Mouse (Mus musculus) granulocyte monocyte progenitor cell, adult 5-6 weeks (primary cell): ENCODE data around the gene Fam162a. TPM values are rescaled to one million over a fixed set of nuclear protein-coding genes. Genes with fewer than 3 reads are reported as not detected.
"Not testable (repeated sequence)": the region's sequence is repeated elsewhere in the genome, so short reads cannot be mapped to it uniquely, and the experiment has no call there.

Source experiments
- ATAC-seq: replicated peaks from 2 replicates; pipeline ENCODE4 v1.8.0; 2016; ENCODE audit warnings: mild to moderate bottlenecking, moderate TSS enrichment, inconsistent platforms; ENCODE audit not compliant: poor library complexity, severe bottlenecking
- total RNA-seq, 2 experiments: library from RNA; stranded (forward) in 1 of 2; stranded (reverse) in 1 of 2; fragments of 200-712, 200-1000 nt in 1 of 2; fragments of >200 nt in 1 of 2; fragmentation: Nextera tagmentation in 1 of 2; gene quantifications; 2 replicates each; pipeline ENCODE4 v1.2.3; 2014 to 2017

Gene Fam162a
- total RNA-seq, 2 experiments from 2014 or later = 114 to 196 TPM

DNA sequence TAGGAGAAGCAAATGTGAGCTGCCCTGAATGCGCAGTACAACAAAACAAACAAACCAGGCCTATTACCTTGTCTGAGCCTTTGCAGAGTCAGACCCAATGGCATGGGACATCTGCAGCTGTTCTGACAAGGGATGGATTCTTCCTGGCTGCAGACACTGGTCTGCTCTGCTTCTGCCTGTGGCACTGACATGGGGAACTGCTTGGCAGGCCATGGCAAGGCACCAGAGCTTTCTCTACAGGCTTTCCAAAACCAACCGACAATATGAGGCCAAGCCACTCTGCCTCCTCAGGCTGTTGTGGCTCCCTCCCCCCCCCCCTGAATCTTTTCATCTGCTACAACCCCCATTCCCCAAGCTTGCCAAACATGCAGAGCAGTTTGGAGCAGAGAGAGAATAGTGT is 8.1 kb downstream of the Fam162a start:
- ATAC-seq = no peak

DNA sequence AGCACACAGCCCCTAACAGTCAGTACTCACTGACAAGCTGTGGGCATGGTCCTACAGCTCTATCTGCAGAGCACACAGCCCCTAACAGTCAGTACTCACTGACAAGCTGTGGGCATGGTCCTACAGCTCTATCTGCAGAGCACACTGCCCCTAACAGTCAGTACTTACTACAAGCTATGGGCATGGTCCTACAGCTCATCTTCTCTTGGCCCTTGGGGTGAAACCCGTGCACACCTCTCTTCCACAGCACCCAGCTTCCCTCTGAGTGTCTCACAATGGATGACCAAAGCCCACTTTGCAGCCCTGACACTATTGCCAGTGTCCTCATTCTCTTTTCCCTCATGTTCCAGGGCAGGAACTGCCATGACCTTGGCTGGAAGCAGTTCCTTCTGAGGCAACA is 8.9 kb downstream of the Fam162a start:
- ATAC-seq = not testable (repeated sequence)

DNA sequence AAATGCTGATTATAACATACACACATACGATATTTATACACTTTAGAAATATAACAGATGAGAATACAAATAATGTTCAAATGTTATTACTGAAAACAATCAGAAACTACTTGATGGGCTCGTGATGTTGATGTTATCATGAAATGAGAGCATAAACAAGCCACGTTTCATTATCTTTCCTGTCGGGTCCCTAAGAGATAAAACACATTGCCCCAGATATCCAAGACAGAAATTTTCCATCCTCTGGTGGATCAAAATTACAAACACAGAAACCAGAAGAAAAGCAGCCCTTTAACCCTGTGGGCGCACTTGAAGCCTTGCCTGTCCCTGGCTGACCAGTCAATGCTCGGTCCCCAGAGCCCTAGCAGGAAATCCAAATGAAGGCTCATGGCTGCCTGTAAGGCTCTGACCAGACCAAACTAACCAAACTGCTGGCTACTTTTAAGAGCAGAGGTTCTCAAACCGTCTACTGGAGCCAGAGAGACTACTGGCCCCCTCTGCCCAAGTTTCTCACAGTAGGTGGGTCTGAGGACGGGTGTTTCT is 13.4 kb downstream of the Fam162a start:
- no peak for ATAC-seq

DNA sequence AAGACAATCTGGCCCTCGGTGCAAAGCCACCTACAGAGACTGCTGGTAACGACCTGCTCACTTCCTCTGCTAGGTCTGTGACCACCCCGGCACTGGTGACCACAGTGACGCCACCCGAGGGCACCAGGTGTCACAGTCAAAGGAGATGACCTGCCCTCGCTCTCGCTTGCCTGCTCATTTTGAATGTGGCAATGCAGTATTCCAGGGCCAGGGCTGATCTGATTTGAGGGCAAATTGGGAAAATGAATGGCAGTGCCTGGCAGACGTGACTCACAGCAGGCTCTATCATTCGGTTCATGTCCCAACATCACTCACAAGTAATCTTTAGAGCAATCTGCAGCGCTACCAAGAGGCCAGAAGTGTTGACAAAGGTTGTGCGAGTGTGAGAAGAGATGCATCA is 15.0 kb downstream of the Fam162a start:
- ATAC-seq = no peak

DNA sequence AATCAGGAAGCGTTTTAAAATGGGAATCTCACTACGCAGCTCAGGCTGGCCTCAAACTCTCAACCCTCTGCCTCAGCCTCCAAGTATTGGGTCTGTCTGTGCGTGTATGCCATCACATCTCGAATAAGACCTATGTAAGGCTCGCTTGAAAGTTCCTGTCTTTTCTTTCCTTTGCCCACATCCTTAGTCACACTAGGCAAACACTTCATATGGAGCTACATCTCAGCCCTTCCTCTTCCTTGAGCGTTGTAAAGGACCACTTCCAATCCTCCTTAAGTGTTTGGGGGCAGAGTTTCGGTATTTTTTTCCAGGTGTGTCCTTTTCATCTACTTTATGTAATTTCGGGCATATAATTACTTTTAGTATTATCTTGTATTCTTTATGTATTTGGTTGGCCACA is 16.5 kb downstream of the Fam162a start:
- ATAC-seq = no peak

DNA sequence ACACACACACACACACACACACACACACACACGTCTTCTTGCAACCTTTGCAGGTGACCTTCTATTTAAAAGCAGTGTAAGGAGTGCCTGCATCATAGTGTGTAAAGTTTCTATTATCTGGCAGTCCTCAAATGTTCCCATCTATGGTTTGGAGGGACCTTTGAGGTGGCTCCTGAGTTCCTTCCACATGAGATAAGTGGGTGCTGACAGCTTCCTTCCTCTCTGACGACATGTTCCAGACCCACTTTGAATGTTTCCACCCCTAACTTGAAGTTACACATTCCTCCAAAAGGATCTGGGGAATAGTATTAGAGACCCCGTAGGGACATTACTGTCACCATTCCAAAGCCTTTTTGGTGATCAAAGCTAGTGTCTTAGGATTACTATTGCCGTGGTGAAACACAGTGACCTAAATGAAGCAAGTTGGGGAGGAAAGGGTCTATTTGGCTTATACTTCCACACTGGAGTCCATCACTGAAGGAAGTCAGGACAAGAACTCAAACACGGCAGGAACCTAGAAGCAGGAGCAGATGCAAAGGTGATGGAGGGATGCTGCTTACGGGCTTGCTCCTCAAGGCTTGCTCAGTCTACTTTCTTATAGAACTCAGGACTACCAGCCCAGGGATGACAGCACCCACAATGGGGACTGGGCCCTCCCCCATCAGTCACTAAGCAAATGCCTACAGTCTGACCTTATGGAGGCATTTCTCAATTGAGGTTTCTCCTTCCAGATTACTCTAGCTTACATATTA is 17.7 kb downstream of the Fam162a start:
- ATAC-seq = no peak

DNA sequence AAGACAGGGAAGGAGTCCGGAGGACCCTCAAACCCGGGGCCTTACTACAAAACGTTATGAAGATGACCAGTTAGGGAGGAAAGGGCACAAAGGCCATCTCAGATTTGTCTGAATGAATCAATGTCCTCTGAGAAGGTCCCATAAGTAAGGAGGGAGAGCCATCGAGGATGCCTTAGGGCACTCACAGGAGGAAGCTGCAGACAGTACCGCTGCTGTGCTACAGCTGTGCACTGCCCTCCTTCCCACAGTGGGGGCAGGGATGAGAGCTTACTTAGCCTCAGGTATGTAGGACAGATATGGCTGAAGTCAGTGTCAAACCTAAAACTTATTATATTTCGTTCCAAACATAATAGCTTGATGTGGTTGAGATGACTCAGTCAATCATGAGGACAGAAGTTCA is 19.9 kb downstream of the Fam162a start:
- ATAC-seq = no peak

DNA sequence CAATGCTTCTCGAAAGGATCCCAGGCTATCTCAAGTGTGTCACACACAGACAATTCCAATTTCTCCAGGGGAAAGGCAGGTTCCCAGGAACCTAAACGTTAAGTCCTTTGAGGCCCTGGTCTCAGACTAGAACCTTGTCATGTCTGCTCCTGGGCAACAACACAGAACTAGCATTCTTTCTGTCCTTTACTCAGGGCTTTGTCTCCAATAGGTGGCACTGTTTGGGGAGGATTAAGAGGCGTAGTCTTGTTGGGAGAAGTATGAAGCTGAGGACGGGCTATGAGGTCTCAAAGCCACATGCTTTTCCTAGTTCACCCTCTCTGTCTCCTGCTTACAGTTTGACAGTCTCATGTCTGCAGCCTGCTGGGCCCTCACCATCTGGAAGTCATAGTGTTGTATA is 23.9 kb downstream of the Fam162a start:
- no peak for ATAC-seq

DNA sequence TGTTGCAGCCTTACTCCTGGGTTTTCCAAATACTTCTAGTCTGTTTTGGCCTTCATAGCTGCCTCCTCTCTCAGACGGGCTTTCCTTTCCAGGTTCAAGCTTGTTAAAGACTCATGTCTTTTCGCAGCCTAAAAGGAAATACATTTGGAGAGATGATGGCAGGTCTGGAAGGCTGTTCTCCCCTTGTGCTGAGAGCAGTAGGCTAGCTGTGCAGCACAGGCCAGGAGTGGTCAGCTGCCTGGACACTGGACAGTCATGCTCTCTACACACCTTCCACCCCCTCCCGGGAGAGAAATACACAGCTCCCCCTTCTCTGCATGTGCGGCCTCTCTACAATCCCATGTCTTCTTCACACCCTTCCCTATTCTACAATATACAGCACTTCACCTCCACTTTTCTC is 27.4 kb downstream of the Fam162a start:
- ATAC-seq = no peak

DNA sequence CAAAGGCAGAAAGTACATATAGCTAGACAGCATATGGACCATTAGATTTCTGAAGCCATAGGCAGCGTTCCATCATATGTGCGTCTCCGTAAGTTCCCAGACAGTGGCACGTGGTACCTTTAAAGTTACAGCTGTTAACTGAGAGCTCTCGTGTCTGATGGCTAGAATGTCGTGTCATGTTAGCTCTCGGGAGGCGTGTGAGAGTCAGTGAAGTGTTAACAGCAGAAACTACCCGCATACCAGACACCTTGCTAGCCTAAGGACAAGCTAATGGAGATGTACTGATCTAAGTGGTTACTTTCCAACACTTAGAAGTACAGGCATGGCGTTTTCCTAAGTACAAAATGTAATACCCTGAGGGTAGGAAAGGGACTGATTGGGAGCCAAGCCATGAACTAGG is 28.3 kb downstream of the Fam162a start:
- ATAC-seq = no peak

DNA sequence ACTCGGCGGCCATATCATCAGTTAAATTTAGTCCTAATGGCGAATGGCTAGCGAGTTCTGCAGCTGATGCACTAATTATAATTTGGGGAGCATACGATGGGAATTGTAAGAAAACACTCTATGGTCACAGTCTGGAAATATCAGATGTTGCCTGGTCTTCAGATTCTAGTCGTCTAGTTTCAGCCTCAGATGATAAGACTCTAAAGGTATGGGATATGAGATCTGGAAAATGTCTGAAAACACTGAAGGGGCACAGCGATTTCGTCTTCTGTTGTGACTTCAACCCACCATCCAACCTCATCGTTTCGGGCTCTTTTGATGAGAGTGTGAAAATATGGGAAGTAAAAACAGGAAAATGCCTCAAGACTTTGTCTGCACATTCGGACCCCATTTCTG is 29.8 kb downstream of the Fam162a start:
- no peak for ATAC-seq

DNA sequence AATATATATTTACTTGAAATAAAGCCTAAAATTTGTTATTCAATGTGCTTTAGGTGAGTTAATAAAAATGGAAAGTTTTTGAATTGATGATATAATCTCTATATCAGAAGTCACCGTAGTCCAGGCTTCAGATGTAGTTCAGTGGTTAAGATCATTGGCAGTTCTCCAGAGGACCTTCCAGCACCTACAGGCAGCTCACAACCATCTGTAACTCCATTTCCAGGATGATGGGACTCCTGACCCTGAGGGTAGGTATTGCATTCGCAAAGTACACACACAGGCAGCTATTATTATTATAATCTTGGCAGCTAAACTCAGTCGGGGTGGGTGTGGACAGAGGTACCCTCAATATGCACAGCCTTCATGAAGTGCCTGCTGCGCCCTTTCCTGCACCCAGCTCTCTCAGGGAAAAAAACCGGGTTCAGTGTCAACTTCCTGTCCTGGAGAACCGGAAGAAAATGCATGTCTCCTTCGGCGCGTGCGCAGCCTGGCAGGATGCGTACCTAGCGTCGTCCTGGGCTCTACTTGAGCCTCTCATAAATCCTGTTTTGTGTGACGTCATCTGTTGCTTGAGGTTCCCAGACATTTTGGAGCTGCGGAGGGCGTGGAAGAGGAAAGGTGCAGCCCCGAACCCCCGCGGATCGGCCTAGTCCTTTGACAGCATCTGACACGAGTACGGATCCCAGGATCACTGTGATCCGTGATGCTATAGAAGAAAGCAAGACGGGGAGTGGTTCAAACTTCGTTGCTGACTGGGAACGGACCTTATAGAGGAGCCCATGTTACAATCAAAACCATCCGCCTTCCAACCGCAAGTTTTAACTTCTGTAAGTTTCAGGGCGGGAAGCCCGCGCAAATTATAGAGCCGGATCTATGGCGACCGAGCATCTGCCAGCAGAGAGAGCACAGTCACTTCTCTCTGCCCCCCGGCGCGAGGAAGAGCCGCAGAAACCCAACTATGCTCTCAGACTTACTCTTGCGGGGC is 30.5 kb downstream of the Fam162a start, which contains the start of gene Wdr5b:
Gene Wdr5b (plus strand): TSS at position 551 of the 985 bp plus-strand sequence.
- peak; percentile 92 for ATAC-seq

DNA sequence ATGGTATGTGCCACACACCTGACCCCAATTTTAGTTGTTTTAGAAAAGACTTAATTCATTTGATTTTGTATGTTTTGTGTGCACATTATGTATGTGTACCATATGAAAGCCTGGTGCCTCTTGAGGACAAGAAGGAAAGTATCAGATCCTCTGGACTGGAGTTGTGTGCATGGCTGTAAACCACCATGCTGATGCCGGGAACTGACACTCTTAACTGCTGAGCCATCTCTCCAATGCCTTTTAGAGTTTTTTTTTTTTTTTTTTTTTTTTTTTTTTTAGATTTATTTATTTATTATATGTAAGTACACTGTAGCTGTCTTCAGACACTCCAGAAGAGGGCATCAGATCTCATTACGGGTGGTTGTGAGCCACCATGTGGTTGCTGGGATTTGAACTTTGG is 43.3 kb downstream of the Fam162a start:
- ATAC-seq = not testable (repeated sequence)

DNA sequence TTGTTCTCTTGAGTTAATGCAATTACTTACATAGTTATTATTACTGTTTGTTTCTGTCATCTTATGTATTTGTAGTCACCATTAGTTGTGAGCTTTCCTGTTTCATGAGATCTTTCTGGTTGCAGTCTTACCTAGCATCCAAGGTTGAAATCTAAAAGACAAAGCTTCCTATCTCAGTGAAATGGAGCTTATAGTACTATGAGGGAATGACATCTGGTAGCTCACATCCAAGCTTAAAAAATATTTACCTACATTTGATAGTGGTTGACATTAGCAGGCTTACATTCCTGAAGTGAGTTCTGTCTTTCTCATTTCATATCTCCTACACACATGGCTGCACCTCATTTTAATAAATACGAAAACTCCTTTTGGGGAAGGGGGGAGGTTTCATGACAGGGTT is 55.1 kb downstream of the Fam162a start:
- ATAC-seq = no peak

DNA sequence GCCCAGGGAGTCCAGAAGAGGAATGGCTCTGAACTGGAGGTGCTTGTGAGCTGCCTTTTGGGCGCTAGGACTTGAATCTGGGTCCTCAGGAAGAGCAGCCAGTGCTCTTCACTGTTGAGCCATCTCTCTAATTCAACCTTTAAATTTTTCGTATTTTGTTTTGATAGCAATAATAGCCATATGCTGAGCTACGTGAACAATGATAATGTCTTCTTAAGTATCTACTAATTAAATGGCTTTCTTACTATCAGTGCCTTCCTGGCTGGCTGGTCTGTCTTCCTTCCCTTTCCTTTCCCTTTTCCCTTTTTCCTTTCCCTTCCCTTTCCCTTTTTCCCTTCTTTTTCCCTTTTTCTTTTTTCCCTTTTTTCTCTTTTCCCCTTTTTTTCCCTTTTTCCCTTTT is 63.0 kb downstream of the Fam162a start:
- ATAC-seq = no peak

DNA sequence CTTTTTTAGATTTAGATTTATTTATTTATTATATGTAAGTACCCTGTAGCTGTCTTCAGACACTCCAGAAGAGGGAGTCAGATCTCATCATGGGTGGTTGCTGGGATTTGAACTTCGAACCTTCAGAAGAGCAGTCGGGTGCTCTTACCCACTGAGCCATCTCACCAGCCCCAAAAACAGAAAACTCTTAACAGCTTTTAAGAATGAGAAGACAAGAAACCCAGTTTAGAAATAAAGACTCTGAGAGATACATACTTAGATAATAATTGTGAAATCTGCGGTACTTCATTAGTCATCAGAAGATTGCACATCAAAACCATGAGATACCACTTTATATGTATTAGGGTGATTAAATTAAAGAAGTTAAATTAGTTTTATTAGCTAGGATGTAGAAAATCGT is 72.5 kb downstream of the Fam162a start:
- not testable (repeated sequence) for ATAC-seq

Other genes starting within 250 kb of the Fam162a start
- 10.7 and 16.7 TPM in 2 replicates for gene Parp14, start 200.1 kb downstream of the Fam162a start, total RNA-seq (2014; fragmentation: Nextera tagmentation)
- 11.6 and 11.7 TPM in 2 replicates for gene Parp14, start 200.1 kb downstream of the Fam162a start, total RNA-seq (2017)
- gene Parp9, start 133.1 kb downstream of the Fam162a start, total RNA-seq (2014; fragmentation: Nextera tagmentation) = 14.7 and 15.7 TPM in 2 replicates
- gene Parp9, start 133.1 kb downstream of the Fam162a start, total RNA-seq (2017) = 20.4 and 24.1 TPM in 2 replicates
- 21.9 and 28.5 TPM in 2 replicates for gene Dtx3l, start 132.4 kb downstream of the Fam162a start, total RNA-seq (2014; fragmentation: Nextera tagmentation)
- gene Dtx3l, start 132.4 kb downstream of the Fam162a start, total RNA-seq (2017) = 29.4 and 36.2 TPM in 2 replicates
- gene Kpna1, start 92.8 kb downstream of the Fam162a start, total RNA-seq (2014; fragmentation: Nextera tagmentation) = 40.6 and 41.1 TPM in 2 replicates
- gene Kpna1, start 92.8 kb downstream of the Fam162a start, total RNA-seq (2017) = 35.1 and 42.2 TPM in 2 replicates
- 6.0 and 7.8 TPM in 2 replicates for gene Wdr5b, start 30.4 kb downstream of the Fam162a start, total RNA-seq (2014; fragmentation: Nextera tagmentation)
- 7.0 and 8.8 TPM in 2 replicates for gene Wdr5b, start 30.4 kb downstream of the Fam162a start, total RNA-seq (2017)
- gene Ccdc58, start 91 bp upstream of the Fam162a start, total RNA-seq (2014; fragmentation: Nextera tagmentation) = 61.8 and 98.5 TPM in 2 replicates
- 107 and 144 TPM in 2 replicates for gene Ccdc58, start 91 bp upstream of the Fam162a start, total RNA-seq (2017)
- gene Csta1, start 59.6 kb upstream of the Fam162a start, total RNA-seq (2014; fragmentation: Nextera tagmentation) = not detected in 2 replicates
- not detected in 2 replicates for gene Csta1, start 59.6 kb upstream of the Fam162a start, total RNA-seq (2017)
- not detected in 2 replicates for gene Stfa2l1, start 85.2 kb upstream of the Fam162a start, total RNA-seq (2014; fragmentation: Nextera tagmentation)
- gene Stfa2l1, start 85.2 kb upstream of the Fam162a start, total RNA-seq (2017) = not detected in 2 replicates
- not detected in 2 replicates for gene Gm5483, start 112.6 kb upstream of the Fam162a start, total RNA-seq (2014; fragmentation: Nextera tagmentation)
- gene Gm5483, start 112.6 kb upstream of the Fam162a start, total RNA-seq (2017) = 4.6 TPM in 1 of 2 replicates, not detected in the other
- gene Gm5416, start 138.8 kb upstream of the Fam162a start, total RNA-seq (2014; fragmentation: Nextera tagmentation) = not detected in 2 replicates
- gene Gm5416, start 138.8 kb upstream of the Fam162a start, total RNA-seq (2017) = not detected in 2 replicates
- not detected in 2 replicates for gene 2010005H15Rik, start 149.9 kb upstream of the Fam162a start, total RNA-seq (2014; fragmentation: Nextera tagmentation)
- gene 2010005H15Rik, start 149.9 kb upstream of the Fam162a start, total RNA-seq (2017) = not detected in 2 replicates
- gene Stfa1, start 205.4 kb upstream of the Fam162a start, total RNA-seq (2014; fragmentation: Nextera tagmentation) = not detected in 2 replicates
- gene Stfa1, start 205.4 kb upstream of the Fam162a start, total RNA-seq (2017) = not detected in 2 replicates